Mouse (Mus musculus): ENCODE measurements around the gene Adora2a.
"Not testable (repeated sequence)": the region's sequence is repeated elsewhere in the genome, so short reads cannot be mapped to it uniquely, and the experiment has no call there.

Adora2a gene

DNA sequence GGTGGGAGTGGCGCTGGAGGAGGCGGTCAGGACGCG, at the start of gene Adora2a:
Gene Adora2a (plus strand): TSS at position 6 of the 36 bp plus-strand sequence.
- no peak for DNase-seq (ENCODE audit: low read depth, low spot score)

- DNase-seq (ENCODE audit: low read depth, low spot score), result no peak
These were observed 43.7 kb upstream of the Adora2a start for GRCm38 (mm10) chr10:75273020-75273419.

DNA sequence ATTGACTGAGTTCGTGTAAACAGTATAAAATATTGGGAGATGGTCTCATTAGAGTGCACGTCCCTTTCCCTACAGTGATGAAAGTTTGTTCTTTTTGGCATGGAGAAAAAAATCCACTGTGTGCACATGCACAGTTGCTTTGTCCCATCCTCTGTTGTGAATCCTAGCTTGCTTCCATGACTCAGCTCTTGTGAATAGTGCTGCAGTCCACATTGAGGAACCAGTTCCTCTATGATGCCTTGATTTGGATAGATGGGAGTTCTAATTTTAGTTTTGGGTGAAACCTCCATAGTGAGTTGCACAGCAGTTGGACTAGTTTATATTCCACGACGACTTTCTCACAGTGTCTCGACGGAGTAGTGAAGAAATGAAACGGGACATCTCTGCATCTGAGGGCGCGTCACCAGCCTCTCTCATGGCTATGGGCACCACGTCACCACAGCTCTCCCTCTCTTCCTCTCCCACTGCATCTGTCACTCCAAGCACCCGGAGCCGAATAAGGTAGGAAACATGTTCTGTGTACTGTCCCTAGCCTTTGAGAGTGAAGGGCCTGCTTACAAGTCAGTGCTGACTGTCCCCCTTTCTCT, 40.2 kb upstream of the Adora2a start:
- DNase-seq (ENCODE audit: low read depth, low spot score), result no peak

- peak; percentile 6 for DNase-seq (ENCODE audit: low read depth, low spot score)
These were observed 39.2 kb upstream of the Adora2a start for GRCm38 (mm10) chr10:75277501-75277900.

GRCm38 (mm10) chr10:75282648-75283047, 34.0 kb upstream of the Adora2a start:
- no peak for DNase-seq (ENCODE audit: low read depth, low spot score)

DNA sequence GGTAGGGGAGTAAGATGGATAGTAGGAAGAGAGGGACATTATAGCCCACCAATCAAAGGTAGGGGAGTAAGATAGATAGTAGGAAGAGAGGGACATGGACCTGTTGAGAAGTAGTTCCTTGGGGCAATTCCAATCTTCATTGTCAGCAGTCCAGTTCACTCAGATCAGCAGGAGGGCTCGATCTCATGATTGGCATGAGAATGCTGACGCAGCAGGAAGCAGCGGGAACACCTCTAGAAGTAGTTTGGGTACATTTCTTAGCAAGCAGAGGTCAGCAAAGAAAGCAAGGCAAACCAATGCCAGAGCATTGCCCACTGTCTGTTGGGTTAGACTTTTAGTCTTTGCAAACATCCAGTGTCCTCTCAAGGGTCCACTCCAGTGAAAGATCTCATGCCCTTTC, 32.9 kb upstream of the Adora2a start:
- no peak for DNase-seq (ENCODE audit: low read depth, low spot score)

GRCm38 (mm10) chr10:75288579-75288978, 28.1 kb upstream of the Adora2a start:
- DNase-seq (ENCODE audit: low read depth, low spot score), result no peak

- no peak for DNase-seq (ENCODE audit: low read depth, low spot score)
These were observed 27.3 kb upstream of the Adora2a start for GRCm38 (mm10) chr10:75289392-75289791.

- no peak for DNase-seq (ENCODE audit: low read depth, low spot score)
These were observed 26.0 kb upstream of the Adora2a start for GRCm38 (mm10) chr10:75290650-75291049.

GRCm38 (mm10) chr10:75291338-75291737, 25.3 kb upstream of the Adora2a start:
- no peak for DNase-seq (ENCODE audit: low read depth, low spot score)

DNA sequence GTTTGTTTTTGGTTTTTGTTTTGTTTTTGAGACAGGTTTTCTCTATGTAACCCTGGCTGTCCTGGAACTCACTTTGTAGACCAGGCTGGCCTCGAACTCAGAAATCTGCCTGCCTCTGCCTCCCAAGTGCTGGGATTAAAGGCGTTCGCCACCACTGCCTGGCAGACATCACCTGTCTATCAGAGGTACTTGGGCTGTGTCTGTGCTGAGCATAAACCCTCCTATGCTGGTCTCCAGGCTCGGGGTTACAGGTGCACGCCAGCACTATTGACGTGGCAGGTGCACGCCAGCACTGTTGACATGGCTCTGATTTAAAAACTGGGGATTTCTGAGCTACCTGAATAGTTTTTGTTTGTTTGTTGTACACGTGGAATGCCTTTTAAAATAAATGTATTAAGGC, 24.5 kb upstream of the Adora2a start:
- not testable (repeated sequence) for DNase-seq (ENCODE audit: low read depth, low spot score)

DNA sequence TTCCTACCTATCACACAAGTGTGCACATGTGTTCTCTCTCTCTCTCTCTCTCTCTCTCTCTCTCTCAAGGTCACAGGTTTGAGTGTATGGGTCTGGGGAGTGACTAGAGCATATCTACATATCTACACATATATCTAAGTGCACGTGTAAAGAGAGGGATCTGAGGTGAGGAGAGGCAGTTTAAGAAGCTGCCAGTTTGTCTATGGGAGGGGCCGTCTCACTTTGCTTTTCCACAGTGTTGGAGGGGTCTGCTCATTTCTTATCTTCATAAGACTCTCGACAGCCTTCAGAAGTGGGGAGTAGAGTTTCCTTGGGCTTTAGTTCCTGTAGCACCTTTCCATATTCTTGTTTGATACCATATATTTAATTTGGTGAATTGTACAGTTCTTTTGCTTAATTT, 23.4 kb upstream of the Adora2a start:
- DNase-seq (ENCODE audit: low read depth, low spot score), result no peak

DNA sequence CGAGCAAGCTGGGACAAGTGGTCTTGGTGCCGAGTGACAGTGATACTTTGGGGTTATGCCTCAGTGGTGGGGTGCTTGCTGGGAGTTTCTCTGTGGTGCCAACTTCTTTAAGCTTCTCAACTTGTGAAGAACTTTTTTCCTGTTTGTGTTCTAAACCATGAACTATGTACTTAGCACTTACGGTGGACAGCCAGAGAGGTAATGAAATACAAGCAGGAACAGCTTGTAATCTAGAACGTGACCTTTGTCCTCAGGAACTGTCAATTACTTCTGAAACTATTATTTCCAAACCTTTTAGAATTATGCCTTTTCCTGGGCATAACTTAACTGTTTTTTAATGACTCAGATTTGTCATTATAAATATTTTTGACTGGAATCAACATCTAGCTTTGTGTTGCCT, 22.3 kb upstream of the Adora2a start:
- no peak for DNase-seq (ENCODE audit: low read depth, low spot score)

DNA sequence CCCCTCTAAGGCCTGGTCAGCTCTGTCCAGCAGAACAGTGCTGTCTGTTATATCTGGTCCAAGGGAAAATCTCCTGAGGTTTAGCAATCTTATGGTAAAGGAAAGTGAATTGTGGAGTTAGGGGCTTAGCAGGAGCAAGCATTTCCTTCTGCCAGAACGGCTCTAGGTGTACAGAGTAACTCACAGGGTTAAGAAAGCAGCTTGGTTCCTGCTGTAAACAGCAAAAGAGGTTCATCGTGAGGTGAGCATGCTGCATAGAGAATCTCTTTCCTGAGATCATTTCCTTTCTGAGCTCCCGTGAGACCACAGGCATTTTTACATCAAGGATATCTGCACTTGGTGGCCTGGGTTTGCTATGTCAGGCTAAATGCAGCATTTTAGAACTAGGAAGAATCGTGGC, 21.8 kb upstream of the Adora2a start:
- no peak for DNase-seq (ENCODE audit: low read depth, low spot score)

DNA sequence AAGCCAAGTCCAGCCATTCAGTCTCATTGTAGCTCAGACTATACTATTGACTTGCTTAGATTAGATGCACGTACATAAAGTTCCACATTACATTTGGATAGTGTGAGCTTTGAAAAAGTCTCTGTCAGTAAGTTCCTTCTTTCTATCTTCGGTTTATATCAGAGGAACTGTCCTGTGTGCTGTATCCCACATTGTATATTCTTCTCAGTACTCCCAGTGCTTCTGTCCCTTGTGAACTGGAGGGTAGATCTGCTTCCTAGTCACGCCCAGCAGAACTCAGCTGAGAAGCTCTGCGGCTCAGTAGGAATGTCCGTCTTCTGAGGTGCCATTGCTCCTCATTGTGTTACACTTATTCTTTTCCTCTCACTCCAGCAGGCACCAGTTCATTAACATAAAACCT, 18.1 kb upstream of the Adora2a start:
- DNase-seq (ENCODE audit: low read depth, low spot score), result no peak

DNA sequence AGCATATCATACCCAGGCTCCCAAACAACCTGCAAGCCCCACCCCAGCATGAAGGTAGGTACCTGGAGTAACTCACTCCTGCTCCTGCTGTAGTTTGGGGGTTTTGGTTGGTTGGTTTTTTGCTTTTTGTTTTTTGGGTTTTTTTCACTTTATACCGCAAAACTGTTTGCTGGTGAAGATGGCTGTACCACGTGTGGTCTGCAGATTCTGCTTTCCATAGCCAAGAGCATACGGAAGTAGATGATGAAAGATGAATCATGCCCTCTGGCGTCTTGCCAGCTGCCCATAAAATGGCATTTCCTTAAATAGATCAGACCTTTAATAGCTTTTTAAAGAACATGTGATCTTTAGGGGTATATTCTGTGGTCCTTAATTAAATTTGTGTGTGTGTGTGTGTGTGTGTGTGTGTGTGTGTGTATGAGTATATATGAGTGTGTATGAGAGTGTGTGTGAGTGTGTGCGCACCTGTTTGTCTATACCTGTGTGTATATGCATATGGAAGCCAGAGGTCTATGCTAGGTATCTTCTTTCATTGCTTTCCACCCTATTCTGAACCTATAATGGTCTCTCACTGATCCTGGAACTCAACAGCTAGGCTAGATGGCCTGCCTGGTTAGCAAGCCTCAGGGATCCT, 16.8 kb upstream of the Adora2a start:
- DNase-seq (ENCODE audit: low read depth, low spot score), result no peak

DNA sequence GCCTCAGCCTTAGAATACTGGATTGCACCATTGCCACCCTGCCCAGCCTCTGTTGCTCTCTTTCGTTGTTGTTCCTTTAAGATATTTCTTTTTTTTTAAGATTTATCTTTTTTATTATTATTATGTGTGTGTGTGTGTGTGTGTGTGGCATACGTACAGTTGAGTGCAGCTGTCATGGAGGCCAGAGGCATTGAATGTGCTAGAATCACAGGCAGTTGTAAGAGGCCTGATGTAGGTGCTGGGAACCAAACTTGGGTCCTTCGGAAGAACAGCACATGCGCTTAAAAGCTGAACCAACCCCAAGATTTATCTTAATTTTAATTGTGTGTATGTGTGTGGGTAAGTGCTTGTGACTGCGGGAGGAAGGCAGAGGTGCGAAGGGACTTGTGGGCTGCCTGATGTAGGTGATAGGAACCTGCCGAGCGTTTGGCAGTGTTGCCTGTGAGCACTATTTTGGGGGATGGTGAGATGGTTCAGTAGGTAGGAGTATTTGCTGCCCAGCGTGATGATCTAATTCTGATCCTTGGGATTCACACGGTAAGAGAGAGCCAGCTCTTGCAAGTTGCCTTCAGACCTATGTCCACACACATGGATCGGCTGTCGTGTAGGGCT, 15.4 kb upstream of the Adora2a start:
- DNase-seq (ENCODE audit: low read depth, low spot score), result no peak

- DNase-seq (ENCODE audit: low read depth, low spot score), result no peak
These were observed 14.7 kb upstream of the Adora2a start for GRCm38 (mm10) chr10:75301937-75302336.

DNA sequence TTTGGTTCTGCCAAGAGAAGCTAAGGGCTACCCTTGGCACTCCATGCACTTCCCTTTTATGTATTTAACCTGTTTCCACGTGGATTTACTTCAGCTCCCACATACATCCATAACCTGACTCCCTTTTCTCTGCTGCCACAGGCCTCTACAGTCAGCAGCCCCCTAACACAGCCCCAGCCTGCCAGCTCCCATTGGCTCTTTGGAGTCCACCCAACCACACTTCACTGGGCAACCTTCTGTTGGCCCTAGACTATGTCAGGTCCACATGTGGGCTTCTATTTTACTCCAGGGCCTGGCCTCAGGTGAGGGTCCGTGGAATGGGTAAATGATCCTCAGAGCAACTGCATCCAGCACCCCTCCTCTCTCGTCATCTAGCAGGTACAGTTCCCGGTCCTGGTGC, 14.1 kb upstream of the Adora2a start:
- no peak for DNase-seq (ENCODE audit: low read depth, low spot score)

DNA sequence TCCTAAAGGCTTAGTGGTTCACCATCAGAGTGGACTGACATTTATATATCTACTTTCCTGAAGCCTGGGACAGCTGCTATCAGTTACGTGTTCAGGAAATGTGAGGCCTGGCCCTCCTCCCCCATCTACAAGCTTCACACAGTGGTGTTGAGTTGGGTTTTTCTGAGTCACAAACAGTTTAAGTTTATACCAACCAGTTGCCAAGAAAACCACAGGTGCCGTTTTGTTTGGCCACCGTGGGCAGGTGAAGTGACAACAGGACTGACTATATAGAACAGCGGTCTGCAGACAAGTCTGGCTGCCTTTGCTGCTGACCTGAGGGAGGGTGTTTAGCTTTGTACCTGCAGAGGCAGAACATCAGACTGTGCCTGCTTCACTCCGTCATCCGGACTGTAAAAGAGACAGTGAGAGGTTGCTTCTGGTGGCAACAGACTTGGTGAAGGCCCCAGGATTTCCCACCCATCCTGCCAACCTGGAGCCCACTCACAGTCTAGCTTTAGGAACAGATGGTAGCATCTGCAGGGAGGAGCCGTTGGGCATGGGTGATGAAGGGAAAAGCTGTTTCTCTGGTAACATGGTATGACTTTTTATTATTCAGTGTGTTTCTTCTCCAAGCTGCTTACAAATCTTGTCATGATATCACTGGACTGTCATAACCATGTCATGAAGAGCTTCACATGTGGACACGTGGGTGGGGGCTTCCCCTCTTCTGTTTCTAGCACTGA, 13.2 kb upstream of the Adora2a start:
- DNase-seq (ENCODE audit: low read depth, low spot score), result no peak

- DNase-seq (ENCODE audit: low read depth, low spot score), result no peak
These were observed 12.7 kb upstream of the Adora2a start for GRCm38 (mm10) chr10:75304049-75304405.

- DNase-seq (ENCODE audit: low read depth, low spot score), result no peak
These were observed 12.3 kb upstream of the Adora2a start for GRCm38 (mm10) chr10:75304413-75304812.

DNA sequence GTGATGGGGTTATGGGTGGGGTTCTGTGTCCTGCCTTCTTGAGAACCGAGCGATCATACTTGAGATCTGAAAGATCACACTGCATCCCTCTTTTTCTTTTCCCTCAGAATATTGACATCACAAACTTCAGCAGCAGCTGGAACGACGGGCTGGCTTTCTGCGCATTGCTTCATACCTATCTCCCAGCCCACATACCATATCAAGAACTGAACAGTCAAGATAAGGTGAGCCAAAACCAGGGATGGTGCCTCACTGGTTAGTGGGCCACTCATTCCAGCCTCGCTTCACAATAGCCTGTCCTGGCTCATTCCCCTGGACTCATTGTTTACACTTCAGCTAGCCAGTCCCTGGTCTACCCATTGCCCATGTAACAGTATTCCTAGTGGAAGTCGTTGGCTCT, 9.5 kb upstream of the Adora2a start:
- no peak for DNase-seq (ENCODE audit: low read depth, low spot score)

DNA sequence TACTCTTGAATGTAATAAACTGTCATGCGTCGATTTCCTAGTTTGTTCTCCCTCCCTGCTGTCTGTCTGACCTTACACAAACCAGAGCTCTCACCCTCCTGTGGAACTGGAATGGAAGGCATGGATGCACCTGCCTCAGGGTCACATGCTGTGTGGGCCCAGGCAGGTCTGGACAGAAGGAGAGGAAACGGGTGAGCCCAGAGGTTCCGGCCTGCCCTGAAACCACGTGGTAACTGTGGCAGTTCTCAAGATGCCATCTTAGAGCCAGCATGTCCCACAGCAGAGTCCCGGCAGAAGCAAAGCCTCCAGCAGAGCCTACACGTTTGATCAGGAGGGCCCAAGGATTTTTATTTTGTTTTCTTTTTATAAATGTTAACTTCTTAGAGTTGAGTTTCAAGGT, 4.3 kb upstream of the Adora2a start:
- DNase-seq (ENCODE audit: low read depth, low spot score), result no peak
